Mouse (Mus musculus) ES-Bruce4 (cell line): ENCODE data around the gene Atp8a2.

Experiments
- CTCF ChIP-seq: IDR thresholded peaks from one replicate; pipeline ENCODE4 v1.8.1; 2011; ENCODE audit warnings: low read depth, low read length
- EP300 ChIP-seq: IDR thresholded peaks from 2 replicates; pipeline ENCODE4 v1.6.1; 2011; ENCODE audit warnings: low read depth, low read length; ENCODE audit not compliant: insufficient read depth
- POLR2A ChIP-seq: IDR thresholded peaks from one replicate; pipeline ENCODE4 v1.8.1; 2011; ENCODE audit warnings: low read length; ENCODE audit not compliant: insufficient read depth

GRCm38 (mm10) chr14:60117792-60118585 lies 79.0 kb downstream of the Atp8a2 start:
- TF ChIP-seq CTCF: no peak
- no peak for TF ChIP-seq POLR2A
- TF ChIP-seq EP300: no peak
